Mouse (Mus musculus): ENCODE results near the gene Med10. TPM values are rescaled to one million over a fixed set of nuclear protein-coding genes. Genes with fewer than 3 reads are reported as not detected.

The Med10 gene
- polyA plus RNA-seq, 1 experiment from 2014 or later = 105 TPM

GRCm38 (mm10) chr13:69792541-69793009 is 9.6 kb upstream of the Med10 start:
- Histone ChIP-seq H3K4me3 (no peak overlapping the region), H3K9me3 (replicated peaks) (no peaks in the 10 kb centered on the region), H3K4me1 (replicated peaks) (no peaks in the 10 kb centered on the region), H3K27me3 (replicated peaks) (no peaks in the 10 kb centered on the region), H3K9ac (no peak overlapping the region), H3K27ac (ENCODE audit: poor library complexity, severe bottlenecking) (no peak overlapping the region), H3K4me2 (no peak overlapping the region), H3K36me3 (no peaks in the 10 kb centered on the region)
- WGBS = 64% methylated on average over 12 of the region's 12 CpGs
- ATAC-seq (ENCODE audit: insufficient number of reproducible peaks, low FRiP score) = no peak

- no peaks in the 10 kb centered on the region for H3K36me3 ChIP-seq
- no peaks in the 10 kb centered on the region for H3K9me3 ChIP-seq (replicated peaks)
- no peak overlapping the region for H3K9ac ChIP-seq
- 61% methylated on average over 7 of the region's 7 CpGs for WGBS
- no peak overlapping the region for H3K4me3 ChIP-seq
- H3K27me3 ChIP-seq (replicated peaks) = no peaks in the 10 kb centered on the region
- H3K27ac ChIP-seq (ENCODE audit: poor library complexity, severe bottlenecking) = no peak overlapping the region
- ATAC-seq (ENCODE audit: insufficient number of reproducible peaks, low FRiP score) = no peak
- H3K4me2 ChIP-seq = no peak overlapping the region
- H3K4me1 ChIP-seq (replicated peaks) = no peaks in the 10 kb centered on the region
These were observed 7.4 kb upstream of the Med10 start for GRCm38 (mm10) chr13:69794808-69795207.

GRCm38 (mm10) chr13:69809681-69810611 is 7.8 kb downstream of the Med10 start:
- Histone ChIP-seq H3K27ac (ENCODE audit: poor library complexity, severe bottlenecking) (no peak overlapping the region), H3K4me2 (peak overlapping the region; percentile 93), H3K9ac (peak overlapping the region; percentile 89), H3K36me3 (peaks cover 29% of the 10 kb centered on the region), H3K9me3 (replicated peaks) (no peaks in the 10 kb centered on the region), H3K4me1 (replicated peaks) (peaks cover 15% of the 10 kb centered on the region), H3K27me3 (replicated peaks) (no peaks in the 10 kb centered on the region), H3K4me3 (peak overlapping the region; percentile 80)
- peak; percentile 92 for ATAC-seq (ENCODE audit: insufficient number of reproducible peaks, low FRiP score)
- 1% methylated on average over 55 of the region's 55 CpGs for WGBS

- Histone ChIP-seq H3K4me2 (peak overlapping the region; percentile 93), H3K36me3 (peaks cover 38% of the 10 kb centered on the region), H3K27ac (ENCODE audit: poor library complexity, severe bottlenecking) (no peak overlapping the region), H3K4me3 (peak overlapping the region; percentile 80), H3K27me3 (replicated peaks) (no peaks in the 10 kb centered on the region), H3K9ac (peak overlapping the region; percentile 89), H3K9me3 (replicated peaks) (no peaks in the 10 kb centered on the region), H3K4me1 (replicated peaks) (peaks cover 15% of the 10 kb centered on the region)
- ATAC-seq (ENCODE audit: insufficient number of reproducible peaks, low FRiP score) = no peak
- WGBS = 71% methylated on average over 14 of the region's 14 CpGs
These were observed 8.9 kb downstream of the Med10 start for GRCm38 (mm10) chr13:69810936-69811680.

GRCm38 (mm10) chr13:69813870-69814269 is 11.7 kb downstream of the Med10 start:
- no peak for ATAC-seq (ENCODE audit: insufficient number of reproducible peaks, low FRiP score)
- WGBS = 88% methylated on average over 5 of the region's 5 CpGs
- H3K9ac ChIP-seq = no peak overlapping the region
- no peaks in the 10 kb centered on the region for H3K9me3 ChIP-seq (replicated peaks)
- no peak overlapping the region for H3K4me2 ChIP-seq
- no peak overlapping the region for H3K27ac ChIP-seq (ENCODE audit: poor library complexity, severe bottlenecking)
- peaks cover 15% of the 10 kb centered on the region for H3K4me1 ChIP-seq (replicated peaks)
- no peaks in the 10 kb centered on the region for H3K27me3 ChIP-seq (replicated peaks)
- peaks cover 53% of the 10 kb centered on the region for H3K36me3 ChIP-seq
- no peak overlapping the region for H3K4me3 ChIP-seq

- ATAC-seq (ENCODE audit: insufficient number of reproducible peaks, low FRiP score) = no peak
- H3K27ac ChIP-seq (ENCODE audit: poor library complexity, severe bottlenecking) = no peak overlapping the region
- no peaks in the 10 kb centered on the region for H3K27me3 ChIP-seq (replicated peaks)
- H3K4me1 ChIP-seq (replicated peaks) = no peaks in the 10 kb centered on the region
- H3K36me3 ChIP-seq = peaks cover 40% of the 10 kb centered on the region
- H3K9me3 ChIP-seq (replicated peaks) = no peaks in the 10 kb centered on the region
- H3K4me3 ChIP-seq = no peak overlapping the region
- no peak overlapping the region for H3K4me2 ChIP-seq
- H3K9ac ChIP-seq = no peak overlapping the region
- 84% methylated on average over 4 of the region's 4 CpGs for WGBS
These were observed 16.1 kb downstream of the Med10 start for GRCm38 (mm10) chr13:69818306-69818705.

GRCm38 (mm10) chr13:69821169-69821822 is 19.1 kb downstream of the Med10 start:
- ATAC-seq (ENCODE audit: insufficient number of reproducible peaks, low FRiP score) = no peak
- H3K36me3 ChIP-seq = peaks cover 12% of the 10 kb centered on the region
- H3K4me3 ChIP-seq = no peak overlapping the region
- H3K4me1 ChIP-seq (replicated peaks) = peaks cover 13% of the 10 kb centered on the region; the same call in 1 of the 2 replicates
- no peak overlapping the region for H3K9ac ChIP-seq
- H3K9me3 ChIP-seq (replicated peaks) = no peaks in the 10 kb centered on the region
- no peak overlapping the region for H3K27ac ChIP-seq (ENCODE audit: poor library complexity, severe bottlenecking)
- WGBS = 51% methylated on average over 3 of the region's 3 CpGs
- H3K27me3 ChIP-seq (replicated peaks) = no peaks in the 10 kb centered on the region
- H3K4me2 ChIP-seq = no peak overlapping the region

- Histone ChIP-seq H3K27me3 (replicated peaks) (no peaks in the 10 kb centered on the region), H3K27ac (ENCODE audit: poor library complexity, severe bottlenecking) (no peak overlapping the region), H3K9ac (no peak overlapping the region), H3K9me3 (replicated peaks) (no peaks in the 10 kb centered on the region), H3K36me3 (no peaks in the 10 kb centered on the region), H3K4me1 (replicated peaks) (peaks cover 13% of the 10 kb centered on the region; the same call in 1 of the 2 replicates), H3K4me3 (no peak overlapping the region), H3K4me2 (0 out of 2 replicates have a peak overlapping the region, but pooled peaks have one; percentile 2)
- 68% methylated on average over 19 of the region's 19 CpGs for WGBS
- no peak for ATAC-seq (ENCODE audit: insufficient number of reproducible peaks, low FRiP score)
These were observed 21.9 kb downstream of the Med10 start for GRCm38 (mm10) chr13:69823920-69824637.

GRCm38 (mm10) chr13:69825396-69826095 is 23.4 kb downstream of the Med10 start:
- H3K4me2 ChIP-seq = no peak overlapping the region
- H3K27ac ChIP-seq (ENCODE audit: poor library complexity, severe bottlenecking) = no peak overlapping the region
- no peak overlapping the region for H3K9ac ChIP-seq
- no peak for ATAC-seq (ENCODE audit: insufficient number of reproducible peaks, low FRiP score)
- H3K4me3 ChIP-seq = no peak overlapping the region
- 32% methylated on average over 8 of the region's 8 CpGs for WGBS
- no peaks in the 10 kb centered on the region for H3K27me3 ChIP-seq (replicated peaks)
- peaks cover 13% of the 10 kb centered on the region; the same call in 1 of the 2 replicates for H3K4me1 ChIP-seq (replicated peaks)
- no peaks in the 10 kb centered on the region for H3K36me3 ChIP-seq
- no peaks in the 10 kb centered on the region for H3K9me3 ChIP-seq (replicated peaks)

GRCm38 (mm10) chr13:69830606-69831005 is 28.4 kb downstream of the Med10 start:
- 88% methylated on average over 8 of the region's 8 CpGs for WGBS
- no peak for ATAC-seq (ENCODE audit: insufficient number of reproducible peaks, low FRiP score)

More at GRCm38 (mm10) chr13:69830606-69831005, 28.4 kb downstream of the Med10 start:
- Histone ChIP-seq H3K36me3 (no peaks in the 10 kb centered on the region), H3K27me3 (replicated peaks) (no peaks in the 10 kb centered on the region), H3K4me3 (no peak overlapping the region), H3K9me3 (replicated peaks) (no peaks in the 10 kb centered on the region), H3K9ac (no peak overlapping the region), H3K4me1 (replicated peaks) (peaks cover 2% of the 10 kb centered on the region; the same call in 1 of the 2 replicates), H3K4me2 (no peak overlapping the region), H3K27ac (ENCODE audit: poor library complexity, severe bottlenecking) (no peak overlapping the region)

Data from heart, embryonic 12.5 days (tissue).